Comparison of ENCODE assay signal across 20 mouse cellular contexts in the genomic region with DNA sequence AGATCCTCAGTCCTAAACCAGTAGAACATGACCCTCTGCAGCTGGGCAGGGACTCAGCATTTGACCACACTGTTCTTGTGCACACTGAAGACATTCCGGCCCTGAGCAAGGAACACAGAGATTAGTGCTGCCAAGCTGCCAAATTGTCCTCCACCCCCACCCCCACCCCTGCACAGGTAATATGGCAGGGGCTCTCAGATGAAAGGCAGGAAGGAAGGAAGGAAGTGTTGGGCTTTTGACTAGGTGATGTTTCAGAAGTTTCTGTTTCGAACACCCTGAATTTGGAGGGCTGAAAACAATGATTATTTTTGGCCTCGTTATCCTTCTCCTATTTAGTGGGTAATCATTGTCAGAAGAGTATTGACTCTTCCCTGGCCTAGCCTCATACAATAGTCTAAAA.
"Had no signal": no experiment of that assay in that cellular context is flagged by ENCODE, and none has a peak within 500 bp of the region (broad histone marks: within the 10 kb centered on the region; RNA-seq: fewer than 3 reads in every experiment).

No protein-coding gene starts in this region.

- H3K9me3 ChIP-seq: limb, embryonic 10.5 days; limb, embryonic 13.5 days; liver, embryonic 12.5 days; liver, embryonic 15.5 days; lung, embryonic 15.5 days; midbrain, embryonic 10.5 days; midbrain, embryonic 13.5 days; neural tube, embryonic 12.5 days; stomach, embryonic 15.5 days had no signal

- H3K4me2 ChIP-seq: limb, embryonic 13.5 days; liver, embryonic 12.5 days; liver, embryonic 15.5 days; lung, embryonic 15.5 days; midbrain, embryonic 13.5 days; neural tube, embryonic 12.5 days; stomach, embryonic 15.5 days had no signal

- DNase-seq: kidney, adult 11 months; kidney, adult 9 months; kidney, postnatal 14 days; kidney, postnatal 4 days; liver; lung, adult 18-20 months; lung, postnatal 10 days; lung, postnatal 36 days; spleen, adult 18-20 months; thymus, postnatal 25 days had no signal

- ATAC-seq: liver, embryonic 12.5 days; midbrain, embryonic 13.5 days had no signal

- H3K9ac ChIP-seq: limb, embryonic 13.5 days; liver, embryonic 12.5 days; liver, embryonic 15.5 days; lung, embryonic 15.5 days; midbrain, embryonic 13.5 days; neural tube, embryonic 12.5 days; stomach, embryonic 15.5 days had no signal

- H3K4me3 ChIP-seq: limb, embryonic 10.5 days; limb, embryonic 13.5 days; liver, embryonic 12.5 days; liver, embryonic 15.5 days; lung, embryonic 15.5 days; megakaryocyte, embryonic 14.5 days; midbrain, embryonic 10.5 days; midbrain, embryonic 13.5 days; neural tube, embryonic 12.5 days; stomach, embryonic 15.5 days had no signal

- H3K36me3 ChIP-seq: limb, embryonic 10.5 days; limb, embryonic 13.5 days; liver, embryonic 12.5 days; liver, embryonic 15.5 days; lung, embryonic 15.5 days; midbrain, embryonic 10.5 days; midbrain, embryonic 13.5 days; neural tube, embryonic 12.5 days; stomach, embryonic 15.5 days had no signal

- H3K4me1 ChIP-seq: limb, embryonic 10.5 days; limb, embryonic 13.5 days; liver, embryonic 12.5 days; liver, embryonic 15.5 days; lung, embryonic 15.5 days; midbrain, embryonic 10.5 days; midbrain, embryonic 13.5 days; neural tube, embryonic 12.5 days; stomach, embryonic 15.5 days had no signal

- H3K27me3 ChIP-seq: limb, embryonic 13.5 days; liver, embryonic 12.5 days; liver, embryonic 15.5 days; lung, embryonic 15.5 days; megakaryocyte, embryonic 14.5 days; midbrain, embryonic 13.5 days; neural tube, embryonic 12.5 days; stomach, embryonic 15.5 days had no signal

- H3K27ac ChIP-seq: limb, embryonic 10.5 days; limb, embryonic 13.5 days; liver, embryonic 12.5 days; liver, embryonic 15.5 days; lung, embryonic 15.5 days; midbrain, embryonic 10.5 days; midbrain, embryonic 13.5 days; neural tube, embryonic 12.5 days; stomach, embryonic 15.5 days had no signal
